Mouse (Mus musculus) liver, adult 2 months (tissue): ENCODE results near the gene Gpsm3. TPM values are rescaled to one million over a fixed set of nuclear protein-coding genes. Genes with fewer than 3 reads are reported as not detected.

Experiments used
- DNase-seq: peaks from one replicate; pipeline ENCODE4 v3.0.0-alpha.2; 2011; ENCODE audit warnings: low read depth, low spot score; ENCODE audit errors: extremely low read depth
- H3K27ac ChIP-seq: fragments of 200-500 bp; replicated peaks from 2 replicates; pipeline ENCODE4 v1.5.1; 2012; ENCODE audit warnings: low read depth, mild to moderate bottlenecking, control low read depth, inconsistent platforms, low read length; ENCODE audit not compliant: insufficient read depth
- H3K27me3 ChIP-seq: fragments of 200-500 bp; 2 replicates; pipeline ENCODE4 v1.6.1; 2012; ENCODE audit warnings: mild to moderate bottlenecking, moderate library complexity, low read length, inconsistent platforms; ENCODE audit not compliant: control insufficient read depth, insufficient read depth
- H3K36me3 ChIP-seq: fragments of 200-500 bp; 2 replicates; pipeline ENCODE4 v1.6.1; 2012; ENCODE audit warnings: low read length, inconsistent platforms; ENCODE audit not compliant: control insufficient read depth, insufficient read depth
- H3K4me1 ChIP-seq: fragments of 200-500 bp; 2 replicates; pipeline ENCODE4 v1.6.1; 2011; ENCODE audit warnings: low read length; ENCODE audit not compliant: control insufficient read depth, insufficient read depth
- H3K4me3 ChIP-seq: fragments of 200-500 bp; 2 replicates; pipeline ENCODE4 v1.5.1; 2011; ENCODE audit warnings: low read depth, mild to moderate bottlenecking, control low read depth, low read length, moderate library complexity; ENCODE audit not compliant: insufficient read depth
- H3K79me2 ChIP-seq: fragments of 200-500 bp; 2 replicates; pipeline ENCODE4 v1.6.1; 2012; ENCODE audit warnings: inconsistent platforms, mild to moderate bottlenecking, low read length, moderate library complexity; ENCODE audit not compliant: control insufficient read depth, insufficient read depth
- H3K9ac ChIP-seq: fragments of 200-500 bp; 2 replicates; pipeline ENCODE4 v1.6.1; 2012; ENCODE audit warnings: low read depth, mild to moderate bottlenecking, control low read depth, inconsistent platforms, low read length
- CTCF ChIP-seq: fragments of 200-500 bp; IDR thresholded peaks from 2 replicates; pipeline ENCODE4 v1.5.1; 2011; ENCODE audit warnings: low read depth, low read length, control low read depth
- POLR2A ChIP-seq: fragments of 200-500 bp; IDR thresholded peaks from 2 replicates; pipeline ENCODE4 v1.6.1; 2011; ENCODE audit warnings: low read length, control low read depth; ENCODE audit not compliant: insufficient read depth; ENCODE audit errors: extremely low read depth
- WGBS: fragments of 180-500 bp; shearing (Covaris S2); methylation state at CpG from one replicate; pipeline ENCODE4 v1.1.7; 2018; 5-methylcytosine and 5-hydroxymethylcytosine counted together
- polyA plus RNA-seq: library from polyadenylated mRNA; depleted of rRNA; stranded (reverse); fragments of >200 nt; gene quantifications from 2 replicates; pipeline ENCODE4 v1.2.3, GENCODE M21; 2012
- total RNA-seq: library from RNA; depleted of rRNA; stranded (reverse); fragments of >200 nt; gene quantifications from 2 replicates; pipeline ENCODE4 v1.2.3, GENCODE M21; 2014

Gpsm3 gene
- total and polyA plus RNA-seq, 2 experiments, result 0.65 to 3.4 TPM

DNA sequence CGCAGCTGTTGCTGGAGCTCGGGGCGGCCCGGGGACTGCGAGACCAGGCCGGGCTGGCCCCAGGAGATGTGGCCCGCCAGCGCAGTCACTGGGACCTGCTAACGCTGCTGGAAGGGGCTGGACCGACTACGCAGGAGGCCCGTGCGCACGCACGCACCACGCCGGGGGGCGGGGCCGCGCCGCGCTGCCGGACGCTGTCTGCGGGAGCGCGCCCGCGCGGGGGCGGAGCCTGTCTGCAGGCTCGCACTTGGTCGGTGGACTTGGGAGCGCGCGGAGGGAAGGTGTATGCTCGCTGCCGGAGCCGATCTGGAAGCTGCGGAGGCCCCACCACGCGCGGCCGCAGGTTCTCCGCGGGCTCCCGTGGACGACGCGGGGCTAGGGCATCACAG is 2.2 kb upstream of the Gpsm3 start:
- no peaks in the 10 kb centered on the region for H3K36me3 ChIP-seq
- TF ChIP-seq POLR2A (peak; percentile 96), CTCF (no peak)
- no peaks in the 10 kb centered on the region for H3K27me3 ChIP-seq
- WGBS, result under 1% methylated on average over 48 of the region's 50 CpGs
- H3K79me2 ChIP-seq, result no peaks in the 10 kb centered on the region
- peak overlapping the region; percentile 83 for H3K4me3 ChIP-seq
- DNase-seq, result peak; percentile 69
- peaks cover 10% of the 10 kb centered on the region for H3K4me1 ChIP-seq
- peak overlapping the region; percentile 94 for H3K27ac ChIP-seq
- peak overlapping the region; percentile 96 for H3K9ac ChIP-seq

- Histone ChIP-seq H3K79me2 (no peaks in the 10 kb centered on the region), H3K27ac (peak overlapping the region; percentile 85), H3K4me1 (peaks cover 10% of the 10 kb centered on the region), H3K27me3 (no peaks in the 10 kb centered on the region), H3K9ac (peak overlapping the region; percentile 94), H3K36me3 (no peaks in the 10 kb centered on the region), H3K4me3 (peak overlapping the region; percentile 83)
- under 1% methylated on average over 19 of the region's 19 CpGs for WGBS
- DNase-seq, result no peak
- TF ChIP-seq CTCF, result no peak
- TF ChIP-seq POLR2A, result no peak
Measured at GRCm38 (mm10) chr17:34587814-34588213, 1.8 kb upstream of the Gpsm3 start.

DNA sequence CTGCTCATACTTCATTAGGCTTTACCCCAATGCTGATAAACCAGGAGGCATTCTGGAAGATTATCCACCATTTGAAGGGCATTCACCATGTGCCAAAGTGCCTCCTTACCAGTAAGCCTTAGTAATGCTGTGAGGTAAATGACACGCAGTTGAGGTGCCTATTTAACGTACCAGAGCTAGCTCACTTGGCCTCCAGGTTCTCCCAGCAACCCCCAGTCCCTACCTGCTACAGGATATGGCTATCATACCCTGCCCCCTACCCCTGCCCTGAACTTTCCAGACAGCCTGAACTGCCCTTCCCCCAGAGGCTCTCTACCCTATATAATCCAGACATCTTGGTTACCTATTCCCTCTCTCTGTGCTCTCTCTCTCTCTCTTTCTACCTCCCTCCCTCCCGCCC is 839 bp upstream of the Gpsm3 start:
- Histone ChIP-seq H3K9ac (0 out of 2 replicates have a peak overlapping the region, but pooled peaks have one; percentile 23), H3K4me1 (peaks cover 10% of the 10 kb centered on the region)
- WGBS, result 78% methylated on average over 3 of the region's 3 CpGs

GRCm38 (mm10) chr17:34589206-34589605 is 400 bp upstream of the Gpsm3 start:
- H3K9ac ChIP-seq, result no peak overlapping the region
- H3K4me1 ChIP-seq, result peaks cover 10% of the 10 kb centered on the region
- H3K27ac ChIP-seq, result peak overlapping the region; percentile 46; the same call in 1 of the 2 replicates

More for the DNA sequence above, 839 bp upstream of the Gpsm3 start:
- no peak for DNase-seq
- H3K4me3 ChIP-seq, result no peak overlapping the region
- H3K79me2 ChIP-seq, result no peaks in the 10 kb centered on the region
- no peaks in the 10 kb centered on the region for H3K36me3 ChIP-seq
- TF ChIP-seq CTCF (no peak), POLR2A (no peak)
- no peaks in the 10 kb centered on the region for H3K27me3 ChIP-seq
- 0 out of 2 replicates have a peak overlapping the region, but pooled peaks have one; percentile 9 for H3K27ac ChIP-seq

GRCm38 (mm10) chr17:34590154-34590987 is 765 bp downstream of the Gpsm3 start:
- peak overlapping the region; percentile 59 for H3K27ac ChIP-seq

More at GRCm38 (mm10) chr17:34589206-34589605, 400 bp upstream of the Gpsm3 start:
- Histone ChIP-seq H3K36me3 (no peaks in the 10 kb centered on the region), H3K4me3 (no peak overlapping the region; the same call in 1 of the 2 replicates), H3K79me2 (no peaks in the 10 kb centered on the region), H3K27me3 (no peaks in the 10 kb centered on the region)
- WGBS, result 72% methylated on average over 7 of the region's 7 CpGs
- DNase-seq, result no peak
- no peak for TF ChIP-seq POLR2A
- TF ChIP-seq CTCF, result no peak

More at GRCm38 (mm10) chr17:34590154-34590987, 765 bp downstream of the Gpsm3 start:
- peak overlapping the region; percentile 41 for H3K9ac ChIP-seq
- H3K27me3 ChIP-seq, result no peaks in the 10 kb centered on the region
- no peaks in the 10 kb centered on the region; the same call in 1 of the 2 replicates for H3K36me3 ChIP-seq
- TF ChIP-seq CTCF (no peak), POLR2A (no peak)
- DNase-seq, result no peak
- H3K79me2 ChIP-seq, result no peaks in the 10 kb centered on the region
- H3K4me3 ChIP-seq, result peak overlapping the region; percentile 58
- peaks cover 10% of the 10 kb centered on the region for H3K4me1 ChIP-seq
- WGBS, result 78% methylated on average over 15 of the region's 15 CpGs
